Mouse (Mus musculus): Measurements from ENCODE around the gene Pla2g5.
"Not testable (repeated sequence)": the region's sequence is repeated elsewhere in the genome, so short reads cannot be mapped to it uniquely, and the experiment has no call there.

Pla2g5 gene

DNA sequence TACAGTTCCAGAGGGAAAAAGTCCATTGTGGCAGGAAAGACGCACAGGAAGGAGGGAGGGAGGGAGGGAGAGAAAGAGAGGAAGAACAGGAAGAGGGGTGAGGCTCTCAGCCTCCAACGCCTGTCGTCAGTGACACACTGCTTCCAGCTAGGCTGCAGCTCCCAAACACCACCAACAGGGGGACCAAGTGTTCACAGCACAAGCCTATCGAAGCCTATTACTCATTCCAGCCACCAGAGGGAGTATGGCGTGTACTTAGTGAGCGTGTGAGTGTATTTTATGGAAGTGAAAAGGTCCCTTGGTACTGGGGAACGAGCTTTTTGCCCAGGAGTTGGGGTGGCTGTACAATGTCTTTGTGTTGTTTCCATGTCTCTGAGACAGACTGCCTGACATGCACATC lies 6.8 kb downstream of the Pla2g5 start:
- DNase-seq: peak; percentile 92

- no peak for DNase-seq
These were observed 8.1 kb downstream of the Pla2g5 start for GRCm38 (mm10) chr4:138855092-138855632.

DNA sequence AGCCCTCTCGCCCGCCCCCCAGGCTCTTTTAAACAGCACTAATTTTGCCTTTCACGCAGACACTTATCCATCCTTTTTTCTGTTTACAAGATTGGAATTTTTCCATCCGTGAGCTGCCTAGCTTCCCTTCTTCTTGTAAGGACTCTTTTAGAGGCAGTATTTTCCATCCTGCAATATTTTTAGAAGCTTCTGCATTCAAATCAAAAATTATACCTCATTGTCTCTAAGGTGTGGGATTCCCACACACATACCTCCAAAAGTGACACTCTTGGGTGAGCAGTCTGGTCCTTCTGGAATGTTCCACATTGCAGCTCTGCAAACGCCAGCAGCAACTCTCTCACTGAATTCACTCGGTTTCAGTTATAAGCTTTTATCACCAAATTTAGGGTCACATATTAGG lies 10.3 kb downstream of the Pla2g5 start:
- DNase-seq: no peak

DNA sequence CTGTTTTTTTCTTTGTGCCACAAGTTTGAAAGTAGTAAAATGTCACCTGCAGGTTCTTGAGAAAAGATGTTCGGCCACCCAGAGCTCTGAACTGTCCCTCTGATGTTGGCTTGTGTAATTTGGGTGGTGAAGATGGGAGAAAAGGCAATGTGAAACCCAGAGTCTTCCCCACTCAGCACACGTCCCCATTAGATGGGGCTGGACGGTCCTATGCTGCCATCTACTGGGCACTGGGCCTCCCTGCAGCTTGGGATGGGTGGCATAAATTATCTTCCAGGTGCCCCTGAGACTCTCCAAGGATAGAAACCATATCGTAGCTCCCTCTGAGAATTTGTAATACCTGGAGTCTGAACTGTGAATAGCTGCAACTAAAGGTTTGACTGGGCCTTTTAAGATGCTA lies 11.8 kb downstream of the Pla2g5 start:
- DNase-seq: peak; percentile 78

- DNase-seq: no peak
These were observed 21.9 kb downstream of the Pla2g5 start for GRCm38 (mm10) chr4:138841386-138841785.

DNA sequence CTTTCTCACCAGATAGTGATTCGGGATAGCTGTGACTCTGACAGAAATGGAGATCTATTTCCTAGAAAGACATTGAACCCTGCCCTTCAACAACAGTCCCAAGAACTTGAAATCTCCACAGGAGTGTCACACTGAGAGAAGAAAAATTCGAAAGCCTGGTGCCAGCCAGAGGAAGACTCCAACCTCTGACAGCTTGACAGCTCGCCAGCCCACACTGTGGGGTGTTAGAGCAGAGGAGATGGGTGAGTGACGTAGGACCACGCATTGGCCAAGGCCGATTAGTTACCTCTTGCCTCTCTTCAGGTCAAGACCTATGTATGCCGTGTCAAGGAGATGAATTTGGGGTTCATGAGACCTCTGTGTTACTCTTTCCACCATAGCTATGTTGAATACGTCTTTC lies 22.6 kb downstream of the Pla2g5 start:
- DNase-seq: no peak

- DNase-seq: no peak
These were observed 23.5 kb downstream of the Pla2g5 start for GRCm38 (mm10) chr4:138839806-138840205.

- no peak for DNase-seq
These were observed 36.1 kb downstream of the Pla2g5 start for GRCm38 (mm10) chr4:138827147-138827546.

DNA sequence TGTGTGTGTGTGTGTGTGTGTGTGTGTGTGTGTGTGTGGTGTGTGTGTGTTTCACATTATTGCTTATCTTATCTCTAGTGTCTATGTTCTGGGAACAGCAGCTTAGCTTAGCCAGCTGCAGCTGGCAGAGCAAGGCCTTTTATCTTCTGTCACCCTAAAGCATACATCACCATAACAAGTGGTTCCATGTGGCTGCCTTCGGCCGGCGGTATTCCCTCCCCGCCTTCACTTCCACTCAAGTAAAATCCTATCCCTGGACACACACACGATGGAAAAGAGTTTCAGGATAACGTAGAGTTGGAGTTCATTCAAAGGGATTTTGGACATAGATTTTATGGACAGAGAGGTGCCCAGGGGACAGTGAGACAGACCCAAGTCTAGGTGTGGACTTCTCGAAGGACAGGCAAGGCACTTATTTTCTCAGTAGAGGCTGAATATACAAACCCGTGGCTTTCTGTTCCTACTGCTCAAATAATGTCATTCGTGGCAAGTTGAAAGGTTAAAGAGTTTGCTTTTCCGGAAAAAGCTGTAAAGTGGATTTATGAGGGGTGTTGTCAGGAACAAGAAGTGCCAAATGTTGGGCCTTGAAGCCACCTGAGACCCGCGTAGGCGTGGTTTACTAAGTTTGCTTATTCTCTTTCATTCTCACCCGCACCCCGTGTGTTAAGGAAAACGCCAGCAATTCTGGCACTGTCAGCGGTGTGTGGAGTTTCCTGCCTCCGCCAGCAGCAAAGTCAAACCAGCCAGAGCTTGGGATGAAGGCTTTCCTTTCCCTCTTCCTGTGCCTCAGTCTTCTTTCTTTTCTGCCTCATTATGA lies 37.3 kb downstream of the Pla2g5 start:
- DNase-seq: no peak

- peak; percentile 40 for DNase-seq
These were observed 38.6 kb downstream of the Pla2g5 start for GRCm38 (mm10) chr4:138824660-138825059.

DNA sequence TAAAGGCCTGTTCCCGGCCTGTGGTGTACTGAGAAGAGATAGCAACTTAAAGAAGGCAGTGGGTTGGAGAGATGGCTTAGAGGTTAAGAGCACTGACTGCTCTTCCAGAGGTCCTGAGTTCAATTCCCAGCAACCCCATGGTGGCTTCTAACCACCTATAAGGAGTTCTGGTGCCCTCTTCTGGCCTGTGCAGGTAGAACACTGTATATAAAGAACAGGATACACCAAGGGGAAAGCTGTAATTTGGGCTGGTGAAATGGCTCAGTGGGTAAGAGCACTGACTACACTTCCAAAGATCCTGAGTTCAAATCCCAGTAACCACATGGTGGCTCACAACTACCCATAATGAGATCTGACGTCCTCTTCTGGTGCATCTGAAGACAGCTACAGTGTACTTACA lies 39.1 kb downstream of the Pla2g5 start:
- DNase-seq: not testable (repeated sequence)

DNA sequence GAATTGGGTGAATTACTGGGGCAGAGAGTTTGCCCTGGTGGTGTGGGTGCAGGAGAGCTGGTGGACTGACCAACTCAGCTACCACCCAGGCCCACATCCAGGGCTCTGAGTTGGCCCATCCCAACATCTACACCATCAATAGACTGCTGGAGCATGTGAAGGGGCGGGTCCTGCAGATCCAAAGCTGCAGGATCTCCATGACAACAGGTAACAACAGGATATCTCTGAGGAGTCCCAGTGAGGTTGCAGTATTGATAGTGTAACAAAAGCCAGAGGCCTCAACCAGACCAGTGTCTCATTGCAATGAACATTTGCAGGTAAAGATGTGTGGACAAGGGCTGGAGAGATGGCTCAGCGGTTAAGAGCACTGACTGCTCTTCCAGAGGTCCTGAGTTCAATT lies 42.2 kb downstream of the Pla2g5 start:
- no peak for DNase-seq

- peak; percentile 90 for DNase-seq
These were observed 44.2 kb downstream of the Pla2g5 start for GRCm38 (mm10) chr4:138819101-138819500.

GRCm38 (mm10) chr4:138817736-138818135 lies 45.5 kb downstream of the Pla2g5 start:
- no peak for DNase-seq

- no peak for DNase-seq
These were observed 47.1 kb downstream of the Pla2g5 start for GRCm38 (mm10) chr4:138816166-138816565.

- no peak for DNase-seq
These were observed 56.3 kb downstream of the Pla2g5 start for GRCm38 (mm10) chr4:138806920-138807541.

DNA sequence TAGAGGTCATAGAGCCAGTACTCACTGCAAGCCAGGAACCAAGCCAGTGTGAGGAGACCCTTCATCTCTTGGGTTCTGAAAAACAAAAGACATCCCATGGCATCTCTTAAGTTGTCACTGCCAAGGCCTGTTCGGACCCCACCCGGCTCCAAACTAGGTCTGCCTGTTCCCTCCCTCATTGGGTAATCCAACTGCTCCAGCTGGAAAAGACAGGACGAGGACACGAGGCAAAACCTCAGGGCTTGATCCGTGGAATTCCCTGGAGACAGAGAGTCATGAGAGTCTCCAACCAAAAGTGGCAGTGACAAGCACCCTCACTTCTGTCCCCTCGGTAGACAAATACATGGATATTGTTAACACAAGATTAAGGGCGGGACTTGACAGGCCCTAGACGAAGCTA lies 57.1 kb downstream of the Pla2g5 start:
- no peak for DNase-seq

DNA sequence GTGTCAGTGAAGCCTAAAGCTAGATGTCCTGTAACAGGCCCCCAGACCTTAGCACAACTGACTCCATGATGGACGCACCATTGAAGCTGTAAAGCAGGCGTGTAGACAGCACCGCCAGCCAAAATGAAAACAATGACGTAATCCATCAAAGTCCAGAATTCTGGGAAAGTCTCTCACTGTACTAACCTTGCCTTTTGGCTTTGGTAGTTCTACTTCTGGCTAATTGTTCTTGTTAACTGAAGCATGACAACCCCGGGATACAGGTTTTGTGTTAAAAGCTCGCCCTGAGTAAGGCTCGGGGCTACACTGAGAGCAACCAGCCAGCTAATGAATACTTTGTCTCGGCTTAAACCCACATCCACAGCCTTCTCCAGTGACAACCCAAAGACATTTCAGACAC lies 58.0 kb downstream of the Pla2g5 start:
- DNase-seq: no peak

GRCm38 (mm10) chr4:138802917-138803316 lies 60.4 kb downstream of the Pla2g5 start:
- no peak for DNase-seq

- no peak for DNase-seq
These were observed 61.7 kb downstream of the Pla2g5 start for GRCm38 (mm10) chr4:138801631-138802030.

DNA sequence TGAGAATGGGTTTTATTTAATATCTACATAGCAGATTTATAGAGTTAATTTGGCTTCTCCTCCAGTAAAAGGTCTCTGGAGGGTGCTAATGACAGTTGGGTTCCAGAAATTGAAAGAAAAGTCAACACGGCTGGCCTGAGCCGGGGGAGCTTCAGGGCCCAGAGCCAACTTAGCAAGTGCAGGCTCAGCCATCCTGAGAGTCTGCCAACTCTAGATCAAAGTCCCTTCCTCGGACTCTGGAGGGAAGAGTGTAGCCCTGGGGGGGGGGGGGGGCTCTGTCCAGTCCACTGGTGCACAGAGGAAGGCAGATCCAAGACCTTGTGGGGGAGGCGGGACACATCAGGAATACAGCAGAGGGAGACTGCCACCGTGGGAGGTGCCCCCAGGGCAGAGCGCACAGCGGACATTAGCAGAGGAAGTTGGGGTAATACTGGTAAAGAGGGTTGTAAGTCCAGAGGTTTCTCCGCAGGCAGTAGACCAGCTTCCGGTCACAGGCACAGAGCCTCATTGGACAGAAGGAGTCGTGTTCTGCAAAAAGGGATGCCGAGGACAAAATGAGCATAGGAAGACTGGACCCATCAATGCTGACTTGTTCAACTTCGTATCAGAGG lies 63.0 kb downstream of the Pla2g5 start:
- DNase-seq: no peak

GRCm38 (mm10) chr4:138797217-138797570 lies 66.1 kb downstream of the Pla2g5 start:
- peak; percentile 23 for DNase-seq

GRCm38 (mm10) chr4:138796513-138797216 lies 66.6 kb downstream of the Pla2g5 start:
- no peak for DNase-seq

Data from retina, postnatal 1 day (tissue).